Mouse (Mus musculus) olfactory bulb, adult 2 months (tissue): ENCODE measurements around the gene Slc22a18. TPM values are rescaled to one million over a fixed set of nuclear protein-coding genes. Genes with fewer than 3 reads are reported as not detected.
"Not testable (repeated sequence)": the region's sequence is repeated elsewhere in the genome, so short reads cannot be mapped to it uniquely, and the experiment has no call there.

Experiments used
- H3K27ac ChIP-seq: fragments of 200-500 bp; 2 replicates; pipeline ENCODE4 v1.5.1; 2012; ENCODE audit warnings: low read depth, low read length; ENCODE audit not compliant: insufficient read depth
- H3K4me1 ChIP-seq: fragments of 200-500 bp; 2 replicates; pipeline ENCODE4 v1.6.1; 2012; ENCODE audit warnings: low read length; ENCODE audit not compliant: control insufficient read depth, insufficient read depth
- H3K4me3 ChIP-seq: fragments of 200-500 bp; 2 replicates; pipeline ENCODE4 v1.5.1; 2012; ENCODE audit warnings: mild to moderate bottlenecking, low read depth, low read length, moderate library complexity; ENCODE audit not compliant: insufficient read depth
- CTCF ChIP-seq: fragments of 200-500 bp; IDR thresholded peaks from 2 replicates; pipeline ENCODE4 v1.5.1; 2012; ENCODE audit warnings: low read depth, mild to moderate bottlenecking, low read length, moderate library complexity; ENCODE audit not compliant: insufficient read depth
- POLR2A ChIP-seq: fragments of 200-500 bp; IDR thresholded peaks from 2 replicates; pipeline ENCODE4 v1.6.1; 2012; ENCODE audit warnings: mild to moderate bottlenecking, low read depth, low read length, moderate library complexity; ENCODE audit not compliant: insufficient read depth
- WGBS: fragments of 180-500 bp; shearing (Covaris S2); methylation state at CpG from one replicate; pipeline ENCODE4 v1.1.7; 2018; 5-methylcytosine and 5-hydroxymethylcytosine counted together
- polyA plus RNA-seq: library from polyadenylated mRNA; stranded (reverse); fragments of >200 nt; gene quantifications from 2 replicates; pipeline ENCODE4 v1.2.4, GENCODE M21; 2012; ENCODE audit warnings: low replicate concordance; ENCODE audit not compliant: missing spikeins, insufficient read depth, insufficient read length

Gene Slc22a18
- polyA plus RNA-seq, 1 experiment: not detected

DNA sequence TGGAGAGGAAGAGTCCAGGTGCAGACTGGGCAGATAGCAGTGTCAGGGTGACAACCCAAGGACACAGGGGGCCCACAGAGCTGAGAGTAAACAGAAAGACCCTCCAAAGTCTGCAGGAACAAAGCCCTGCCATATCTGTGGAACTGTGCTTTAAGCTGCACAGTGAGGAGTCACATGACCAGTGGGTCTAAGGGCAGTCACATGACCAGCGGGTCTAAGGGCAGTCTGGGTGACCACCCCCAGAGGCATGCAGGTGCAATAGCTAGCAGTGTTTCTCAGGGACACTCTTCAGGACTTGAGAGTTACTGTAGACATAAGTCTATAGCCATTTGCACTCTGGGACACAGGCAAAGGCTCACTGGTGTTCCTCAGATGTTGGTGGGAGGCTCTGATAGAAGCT, 36.0 kb downstream of the Slc22a18 start:
- TF ChIP-seq CTCF: no peak
- TF ChIP-seq POLR2A: no peak
- H3K4me1 ChIP-seq: peaks cover 15% of the 10 kb centered on the region
- WGBS: 89% methylated on average over 1 of the region's 1 CpGs
- no peak overlapping the region for H3K4me3 ChIP-seq
- no peak overlapping the region for H3K27ac ChIP-seq

DNA sequence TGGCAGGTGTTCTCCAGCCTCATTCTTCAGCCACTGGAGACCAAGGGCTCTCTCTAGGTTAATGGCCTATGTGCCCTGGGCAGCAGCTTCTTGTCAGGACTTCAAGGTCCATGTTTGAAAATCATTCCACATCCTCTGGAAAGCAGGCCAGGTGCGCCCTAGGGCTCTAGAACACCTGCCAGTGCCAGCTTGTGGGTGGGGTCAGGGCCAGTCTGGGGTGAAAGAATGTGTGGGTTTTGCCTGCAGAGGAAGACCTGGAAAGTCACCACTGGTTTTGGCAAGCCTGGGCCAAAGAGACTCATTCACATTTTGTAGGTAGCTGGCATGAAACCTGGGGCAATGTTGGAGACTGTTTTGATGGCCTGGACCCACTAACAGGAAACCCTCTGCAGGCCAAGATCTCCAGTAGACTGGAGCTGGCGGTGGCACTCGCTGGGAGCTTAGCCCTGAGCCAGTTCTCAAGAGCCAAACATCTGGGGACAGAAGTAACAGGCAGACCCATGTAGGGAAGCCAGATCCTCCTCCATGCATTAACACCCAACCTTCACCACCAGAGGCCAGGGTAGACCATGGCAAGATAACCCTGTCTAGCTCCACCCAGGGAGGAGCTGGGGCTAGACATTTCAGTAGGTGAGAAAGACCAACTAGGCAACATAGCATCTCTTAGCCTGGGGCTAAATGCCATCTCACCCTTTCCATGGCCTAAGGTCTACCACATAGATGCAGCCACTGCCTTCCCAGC, 37.2 kb downstream of the Slc22a18 start:
- TF ChIP-seq POLR2A: no peak
- no peak for TF ChIP-seq CTCF
- Histone ChIP-seq H3K4me1 (peaks cover 18% of the 10 kb centered on the region), H3K4me3 (no peak overlapping the region), H3K27ac (no peak overlapping the region)
- WGBS: 87% methylated on average over 3 of the region's 3 CpGs

DNA sequence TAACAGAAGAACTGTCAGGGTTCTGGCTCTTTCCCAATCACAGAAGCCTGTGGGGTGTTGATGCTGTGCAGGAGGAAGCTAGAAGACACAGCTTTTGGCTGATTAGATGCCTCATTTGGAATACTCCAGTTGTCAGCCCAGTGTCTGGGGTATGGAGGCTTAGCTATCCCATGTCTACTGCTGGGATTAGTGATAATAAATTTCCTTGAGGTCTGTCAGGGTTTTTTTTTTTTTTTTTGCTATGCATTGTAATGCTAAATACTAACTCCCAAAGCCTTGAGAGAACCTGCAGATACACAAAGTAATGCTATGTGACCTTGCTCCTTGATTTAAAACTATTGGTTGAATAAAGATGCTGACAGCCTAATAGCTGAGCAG, 37.8 kb downstream of the Slc22a18 start:
- peaks cover 18% of the 10 kb centered on the region for H3K4me1 ChIP-seq
- TF ChIP-seq CTCF: no peak
- no peak for TF ChIP-seq POLR2A
- no peak overlapping the region for H3K27ac ChIP-seq
- H3K4me3 ChIP-seq: no peak overlapping the region

DNA sequence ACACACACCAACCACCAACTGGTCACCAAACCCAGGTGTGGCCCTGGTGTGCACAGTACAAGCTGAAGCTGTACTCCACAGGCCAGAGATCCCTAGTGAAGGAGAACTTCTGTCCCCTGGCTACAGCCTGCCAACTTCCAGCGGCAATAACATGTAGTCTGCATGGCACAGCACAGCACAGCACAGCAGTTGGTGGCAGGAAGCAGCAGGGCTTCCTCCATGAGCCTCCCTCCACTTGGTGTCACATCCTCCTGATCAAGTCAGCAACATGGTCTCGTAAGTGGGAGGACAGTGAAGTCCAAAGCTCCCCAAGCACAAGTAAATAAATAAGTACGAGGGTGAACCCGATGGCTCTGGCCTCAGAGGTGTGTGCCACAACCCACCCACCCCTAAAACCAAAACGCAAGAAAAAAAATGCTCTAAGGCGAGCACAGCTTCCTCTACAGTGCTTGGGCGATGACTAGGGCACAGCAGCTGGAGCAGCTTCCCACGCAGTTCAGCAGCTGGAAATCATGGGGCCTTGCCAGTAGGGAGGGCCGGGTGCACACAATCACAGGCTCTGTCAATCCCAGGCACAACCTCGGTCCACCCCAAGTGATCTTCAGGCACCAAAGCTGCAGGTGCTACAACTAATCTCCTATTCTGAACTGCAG, 40.4 kb downstream of the Slc22a18 start:
- H3K4me1 ChIP-seq: peaks cover 18% of the 10 kb centered on the region
- H3K27ac ChIP-seq: peak overlapping the region; percentile 69
- no peak for TF ChIP-seq POLR2A
- TF ChIP-seq CTCF: no peak
- 34% methylated on average over 10 of the region's 10 CpGs for WGBS
- no peak overlapping the region for H3K4me3 ChIP-seq

DNA sequence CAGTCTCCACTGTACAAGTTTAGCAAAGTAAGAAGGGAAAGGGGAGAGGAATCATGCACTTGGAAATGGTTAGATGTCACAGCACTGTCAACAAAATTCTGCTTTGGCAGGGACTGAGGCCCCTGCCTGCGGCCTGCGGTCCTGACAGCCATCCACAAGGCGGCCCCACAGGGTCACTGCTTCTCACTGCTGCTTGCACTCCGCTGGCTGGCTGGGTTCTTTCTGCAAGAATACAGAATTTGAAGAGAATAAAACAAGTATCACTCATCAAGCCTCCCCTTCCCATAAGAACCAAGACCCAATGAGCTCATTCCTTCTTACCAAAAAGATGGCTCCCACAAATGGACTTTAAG, 40.9 kb downstream of the Slc22a18 start:
- TF ChIP-seq POLR2A: no peak
- no peak for TF ChIP-seq CTCF
- WGBS: 60% methylated on average over 4 of the region's 4 CpGs

DNA sequence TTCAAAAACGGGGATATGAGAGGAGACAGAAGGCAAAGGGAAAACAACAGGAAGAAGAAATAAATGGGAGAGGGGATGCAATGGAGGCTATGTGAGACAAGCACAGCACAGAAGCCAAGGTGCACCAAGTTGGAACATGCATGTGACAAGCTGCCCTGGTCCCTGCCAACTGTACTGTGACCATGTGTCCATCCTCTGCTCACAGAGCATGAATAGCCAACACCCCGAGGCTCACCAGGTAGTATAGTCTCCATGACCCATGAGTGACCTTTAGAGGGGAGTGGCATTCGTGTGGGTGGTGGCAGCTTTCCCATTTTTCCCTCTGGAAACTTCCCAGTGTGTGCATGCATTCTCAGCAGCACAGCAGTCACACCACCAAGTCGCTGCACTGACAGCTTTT, 45.8 kb downstream of the Slc22a18 start:
- TF ChIP-seq POLR2A (no peak), CTCF (no peak)
- 84% methylated on average over 4 of the region's 4 CpGs for WGBS
- no peak overlapping the region for H3K27ac ChIP-seq
- peaks cover 4% of the 10 kb centered on the region for H3K4me1 ChIP-seq
- no peak overlapping the region for H3K4me3 ChIP-seq

More for the DNA sequence above, 40.9 kb downstream of the Slc22a18 start:
- Histone ChIP-seq H3K4me1 (peaks cover 18% of the 10 kb centered on the region), H3K27ac (peak overlapping the region; percentile 69), H3K4me3 (no peak overlapping the region)

DNA sequence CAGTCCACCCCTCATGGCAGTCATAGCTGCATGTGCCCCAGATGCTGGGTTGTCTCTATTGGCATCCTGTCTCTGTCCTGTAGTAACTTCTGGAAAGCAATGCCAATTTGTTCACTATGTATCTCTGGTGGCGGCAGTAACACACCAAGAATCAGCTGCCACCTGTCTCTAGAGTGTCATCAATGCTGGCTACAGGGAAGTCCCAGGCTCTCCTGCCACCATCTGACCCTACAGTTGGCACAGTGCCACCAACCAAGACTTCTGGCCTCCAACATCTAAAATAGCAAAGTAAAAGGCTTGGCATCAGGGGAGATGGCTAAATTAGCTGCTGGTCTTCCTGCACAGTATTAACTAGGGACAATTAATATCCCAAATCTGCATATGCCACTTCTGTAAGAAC, 58.9 kb downstream of the Slc22a18 start:
- TF ChIP-seq POLR2A (no peak), CTCF (no peak)
- no peak overlapping the region for H3K27ac ChIP-seq
- no peak overlapping the region for H3K4me3 ChIP-seq
- 84% methylated on average over 1 of the region's 1 CpGs for WGBS
- no peaks in the 10 kb centered on the region for H3K4me1 ChIP-seq

DNA sequence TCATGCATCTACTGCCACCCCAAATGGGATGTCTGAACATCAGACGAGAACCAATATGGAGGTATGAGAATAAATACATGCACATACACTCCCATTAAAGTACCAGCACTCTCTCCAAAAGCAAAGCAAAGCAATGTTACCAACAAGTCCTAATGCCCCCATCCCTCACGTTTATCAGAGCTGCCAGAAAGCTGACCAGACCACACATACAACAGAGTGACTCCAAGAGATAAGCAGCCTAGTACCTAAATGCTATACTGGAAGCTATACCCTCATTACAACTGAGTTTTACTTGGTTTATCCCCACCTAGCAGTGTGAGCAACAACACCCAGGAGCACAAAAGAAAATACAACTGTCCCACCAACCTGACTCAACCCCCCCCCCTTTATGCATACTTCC, 59.7 kb downstream of the Slc22a18 start:
- Histone ChIP-seq H3K4me3 (no peak overlapping the region), H3K27ac (no peak overlapping the region), H3K4me1 (no peaks in the 10 kb centered on the region)
- WGBS: 85% methylated on average over 2 of the region's 2 CpGs
- no peak for TF ChIP-seq CTCF
- TF ChIP-seq POLR2A: no peak

DNA sequence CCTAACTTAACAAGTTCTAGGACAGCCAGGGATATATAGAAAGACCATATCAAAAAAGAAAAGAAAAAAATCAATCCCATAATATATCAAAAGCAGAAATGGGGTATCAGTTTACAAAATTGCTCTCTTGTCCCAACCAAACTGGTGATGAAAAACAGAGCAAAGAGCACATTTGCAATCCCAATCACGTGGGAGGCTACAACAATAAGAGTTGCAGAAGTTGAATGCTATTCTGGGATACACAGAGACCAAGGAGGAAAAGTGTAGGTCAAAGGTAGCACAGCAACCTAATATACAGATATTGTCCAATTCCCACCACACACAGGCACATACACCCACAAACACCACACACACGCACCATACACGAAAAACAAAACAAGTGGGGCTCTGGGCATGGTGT, 62.7 kb downstream of the Slc22a18 start:
- Histone ChIP-seq H3K4me3 (no peak overlapping the region), H3K27ac (no peak overlapping the region), H3K4me1 (no peaks in the 10 kb centered on the region)
- TF ChIP-seq POLR2A (no peak), CTCF (no peak)
- WGBS: 79% methylated on average over 3 of the region's 3 CpGs

DNA sequence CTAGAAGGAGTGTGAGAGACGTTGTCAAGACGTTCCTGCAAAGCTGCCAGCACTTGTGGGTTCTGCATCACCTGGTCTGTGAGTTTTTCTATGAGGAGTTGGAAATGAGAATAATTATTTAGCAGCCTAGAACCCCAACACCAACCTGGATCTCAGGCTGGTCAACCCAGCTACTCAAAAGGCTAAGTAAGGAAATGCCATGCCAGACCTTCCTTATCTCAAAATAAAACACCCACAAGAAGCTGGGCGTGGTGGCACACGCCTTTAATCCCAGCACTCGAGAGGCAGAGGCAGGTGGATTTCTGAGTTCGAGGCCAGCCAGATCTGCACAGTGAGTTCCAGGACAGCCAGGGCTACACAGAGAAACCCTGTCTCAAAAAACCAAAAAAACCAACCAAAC, 64.7 kb downstream of the Slc22a18 start:
- H3K4me3 ChIP-seq, H3K4me1 ChIP-seq, H3K27ac ChIP-seq: not testable (repeated sequence)
- WGBS: 90% methylated on average over 6 of the region's 6 CpGs
